Mouse (Mus musculus) spleen, embryonic (tissue): ENCODE results near the gene Slc24a3.

Source experiments
- CTCF ChIA-PET: fragments of 350-600 bp; sonication (Branson Sonifier 250); formaldehyde crosslinking; loops from one replicate; lab custom pipeline; 2022; lab: Charles Lee

The Slc24a3 gene

DNA sequence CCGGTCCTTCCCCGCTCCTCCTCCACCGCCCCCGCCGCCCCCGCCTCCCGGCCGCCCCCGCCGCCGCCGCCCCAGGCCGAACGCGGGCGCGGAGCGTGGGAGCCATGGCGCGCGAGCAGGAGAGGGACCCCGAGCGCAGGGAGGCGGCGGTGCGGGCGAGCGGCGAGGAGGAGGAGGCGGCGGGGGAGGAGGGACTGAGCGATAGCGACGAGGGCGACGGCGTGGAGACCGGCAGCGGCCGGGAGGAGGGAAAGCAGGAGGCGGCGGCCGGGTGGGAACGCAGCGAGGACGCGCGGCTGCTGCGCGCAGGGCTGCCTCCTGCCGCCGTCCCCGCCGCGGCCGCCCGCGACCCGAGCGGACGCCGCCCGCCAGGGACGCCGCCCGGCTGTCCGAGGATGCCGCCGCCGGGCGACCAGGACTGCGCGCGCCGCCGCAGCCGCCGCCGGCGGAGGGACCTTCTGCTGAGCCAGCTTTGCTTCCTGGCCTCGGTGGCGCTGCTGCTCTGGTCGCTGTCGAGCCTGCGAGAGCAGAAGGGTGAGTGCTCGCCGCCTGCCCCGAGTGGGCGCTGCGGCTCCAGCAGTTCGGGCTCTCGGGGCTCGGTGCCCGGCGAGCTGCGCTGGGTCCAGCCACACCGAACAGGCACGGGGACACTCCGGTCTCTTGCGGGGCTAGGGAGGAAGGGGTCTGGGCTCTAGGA is at the start of gene Slc24a3:
TSS of gene Slc24a3 (plus strand) at position 91 of the 697 bp plus-strand sequence.
- CTCF ChIA-PET = no interaction called here

DNA sequence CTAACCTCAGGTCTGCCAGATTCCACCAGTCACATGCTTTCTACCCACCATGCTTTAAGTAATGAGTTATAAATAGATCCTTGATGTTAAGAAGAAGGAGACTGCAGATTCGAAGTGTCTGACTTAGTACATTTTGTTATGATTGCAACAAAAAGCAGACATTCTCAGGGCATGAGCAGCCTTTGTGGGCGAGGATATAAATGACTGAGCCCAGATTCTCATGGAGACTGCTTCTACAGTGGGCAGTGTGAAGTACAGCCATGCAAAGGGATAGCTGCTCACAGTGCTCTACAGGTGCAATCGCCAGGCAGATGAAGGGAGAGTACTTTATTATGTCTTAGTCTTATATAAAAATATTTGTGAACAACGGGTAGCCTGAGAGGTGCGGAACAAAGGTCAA is 49.8 kb upstream of the Slc24a3 start:
- CTCF ChIA-PET = no interaction called here

DNA sequence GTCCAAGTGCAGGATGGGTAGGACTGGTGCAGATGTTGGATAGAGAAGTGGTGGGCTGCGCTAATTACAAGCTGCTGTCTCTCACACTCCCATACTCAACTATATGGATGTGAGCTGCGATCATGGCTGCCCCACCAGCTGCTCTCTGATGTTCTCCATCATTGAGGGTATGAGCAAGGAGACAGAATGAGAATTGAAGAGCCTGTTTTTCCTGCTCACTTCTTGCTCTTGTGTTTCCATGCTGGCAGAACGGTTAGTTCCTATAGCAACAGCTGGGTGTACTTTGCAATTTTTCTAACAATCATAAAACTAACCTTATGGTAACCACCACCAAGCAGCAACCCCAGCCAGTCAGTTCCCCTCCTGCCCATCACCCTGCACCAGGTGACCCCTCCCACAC is 39.8 kb upstream of the Slc24a3 start:
- CTCF ChIA-PET = no interaction called here

DNA sequence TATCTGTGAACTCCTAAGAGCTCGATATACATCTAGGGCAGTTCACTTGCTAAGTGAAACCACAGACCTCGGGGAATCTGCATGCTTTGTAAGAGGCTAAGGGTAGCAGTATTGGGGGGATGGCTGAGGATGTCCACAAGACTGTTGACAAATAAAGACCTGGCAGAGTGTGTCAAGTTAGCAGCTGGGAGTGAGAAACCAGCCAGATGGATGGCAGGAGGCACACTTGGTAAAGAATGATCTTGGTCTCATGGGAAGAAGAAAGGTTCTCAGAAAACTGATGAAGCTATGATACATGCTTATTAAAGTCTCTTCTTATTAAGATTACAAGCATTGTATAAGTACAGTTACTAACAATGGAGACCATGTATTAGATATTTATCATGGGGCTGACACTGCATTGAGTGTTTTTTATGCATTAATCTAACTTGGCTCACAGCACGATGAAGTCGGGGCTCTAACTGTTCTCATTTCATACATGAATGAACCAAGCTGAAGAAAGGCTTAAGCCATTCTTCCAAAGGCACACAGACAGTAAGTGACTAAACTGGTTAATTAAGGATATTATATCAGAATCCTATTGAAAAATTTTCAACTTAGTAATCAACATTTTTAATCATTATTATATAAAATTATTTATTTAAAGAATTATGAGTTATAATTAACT is 30.8 kb upstream of the Slc24a3 start:
- CTCF ChIA-PET = no interaction called here

DNA sequence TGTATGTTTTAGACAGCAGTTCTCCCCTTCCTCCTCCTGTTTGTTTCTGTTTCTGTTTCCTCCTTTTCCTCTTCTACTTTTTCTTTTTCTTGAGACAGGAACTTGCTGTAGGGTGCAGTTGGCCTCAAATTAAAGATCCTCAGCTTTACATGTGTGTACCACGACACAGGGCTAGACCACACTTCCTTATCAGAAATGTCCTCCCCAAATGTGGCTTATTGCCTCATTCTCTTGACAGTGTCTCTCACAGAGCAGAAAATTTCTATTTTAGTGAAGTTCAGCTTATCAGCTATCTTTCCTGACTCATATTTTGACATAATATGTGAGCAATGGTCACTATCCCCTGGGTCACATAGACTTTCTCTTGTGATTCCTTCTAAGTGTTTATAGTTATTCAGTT is 17.1 kb upstream of the Slc24a3 start:
- CTCF ChIA-PET = no interaction called here

DNA sequence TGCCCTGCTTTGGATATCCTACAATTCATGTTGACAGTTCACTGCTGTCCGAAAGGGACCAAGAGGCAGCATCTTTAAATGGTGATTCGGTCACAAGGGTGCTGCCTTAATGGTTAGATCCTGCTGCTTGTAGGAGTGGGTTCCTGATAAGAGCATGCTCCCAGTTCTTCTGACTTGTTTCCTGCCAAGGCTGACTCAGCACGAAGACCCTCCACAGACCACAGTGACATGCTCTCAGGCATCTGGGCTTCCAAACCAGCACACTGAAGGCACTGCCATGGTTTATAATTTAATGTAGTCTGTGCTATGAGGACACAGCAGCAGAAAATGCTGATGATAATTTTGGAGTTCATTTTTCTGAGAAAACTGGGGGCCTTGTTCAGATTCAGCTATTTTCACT is 16.7 kb upstream of the Slc24a3 start:
- CTCF ChIA-PET = no interaction called here

DNA sequence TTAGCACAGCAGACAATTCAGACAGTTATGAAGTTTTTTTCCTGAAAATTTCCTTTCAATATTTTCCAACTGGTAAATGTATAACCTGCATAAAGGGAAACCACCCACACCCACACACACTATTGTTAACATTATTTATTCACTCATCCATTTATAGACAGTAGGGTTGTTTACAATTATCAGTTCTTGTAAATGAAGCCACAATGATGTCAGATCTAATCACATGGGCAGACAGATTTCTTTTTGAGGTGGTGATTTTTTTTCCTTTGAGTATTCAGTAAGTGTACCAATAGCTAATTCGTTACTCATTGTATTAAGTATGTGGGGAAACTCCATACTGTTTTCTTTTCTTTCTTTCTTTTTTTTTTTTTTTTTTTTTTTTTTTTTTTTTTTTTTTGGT is 15.3 kb upstream of the Slc24a3 start:
- CTCF ChIA-PET = no interaction called here

DNA sequence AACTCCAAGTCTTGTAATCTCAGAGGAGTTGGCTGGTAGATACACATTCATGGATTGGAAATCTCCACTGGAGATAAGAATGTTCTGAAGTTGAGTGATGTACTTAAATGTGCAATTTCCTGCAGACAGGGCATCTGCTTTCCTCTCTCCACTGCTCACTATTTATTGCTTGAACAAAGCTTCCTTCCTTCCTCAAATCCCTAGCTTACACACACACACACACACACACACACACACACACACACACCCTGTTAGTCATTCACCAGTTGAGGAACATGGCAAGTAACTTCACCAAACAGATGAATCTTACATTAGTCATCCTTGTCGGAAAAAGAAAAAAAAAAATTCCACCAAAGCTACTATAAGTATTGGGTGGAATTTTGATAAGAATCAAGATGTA is 8.6 kb upstream of the Slc24a3 start:
- CTCF ChIA-PET = no interaction called here

DNA sequence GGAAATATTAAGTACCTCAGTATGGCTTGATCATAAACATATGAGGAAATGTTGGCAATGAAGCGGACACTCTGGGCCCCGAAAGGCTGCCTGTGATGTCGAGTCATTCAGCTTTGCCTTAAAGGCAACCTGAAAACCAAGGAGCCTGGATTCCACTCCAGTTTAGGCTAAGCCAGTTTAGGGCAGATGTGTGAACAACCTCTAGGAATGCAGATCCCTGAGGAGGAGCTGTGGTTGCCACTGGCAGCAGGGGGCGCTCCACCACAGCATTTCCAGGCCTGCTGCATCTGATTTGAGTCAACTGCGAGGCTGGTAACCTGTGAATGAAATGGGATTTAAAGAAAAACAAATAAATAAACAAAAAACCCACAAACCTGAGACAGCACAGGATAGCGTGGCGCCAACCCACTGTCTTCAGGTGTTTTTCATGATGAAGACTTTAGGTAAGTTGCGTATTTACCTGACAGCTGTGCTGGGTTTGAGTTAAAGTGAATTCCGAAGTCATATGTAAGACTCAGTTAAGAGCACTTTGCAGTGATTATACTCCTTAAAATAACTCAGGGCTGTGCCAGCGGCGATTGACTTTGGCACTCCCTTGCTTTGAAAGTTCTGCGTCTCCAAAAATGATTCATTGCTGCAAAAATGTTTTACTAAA is 6.4 kb upstream of the Slc24a3 start:
- CTCF ChIA-PET = no interaction called here

DNA sequence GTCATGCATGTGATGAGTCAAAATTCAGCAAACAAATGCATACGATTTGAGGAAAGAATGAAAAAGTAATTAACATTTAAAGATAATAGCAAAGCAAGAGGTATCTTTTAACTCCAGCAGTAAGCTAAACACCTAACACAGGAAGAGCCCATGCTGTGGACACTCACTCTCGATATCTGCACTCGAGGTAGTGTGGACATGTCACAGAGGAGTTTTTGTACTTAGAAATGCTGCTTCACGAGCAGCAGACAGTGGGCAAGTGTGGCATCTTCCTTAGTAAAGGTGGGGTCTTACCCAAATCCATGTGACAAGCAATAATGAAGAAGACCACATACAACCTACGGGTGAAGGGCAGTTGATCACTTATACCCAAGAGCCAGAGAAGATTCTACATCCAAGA is 3.5 kb upstream of the Slc24a3 start:
- CTCF ChIA-PET = no interaction called here

DNA sequence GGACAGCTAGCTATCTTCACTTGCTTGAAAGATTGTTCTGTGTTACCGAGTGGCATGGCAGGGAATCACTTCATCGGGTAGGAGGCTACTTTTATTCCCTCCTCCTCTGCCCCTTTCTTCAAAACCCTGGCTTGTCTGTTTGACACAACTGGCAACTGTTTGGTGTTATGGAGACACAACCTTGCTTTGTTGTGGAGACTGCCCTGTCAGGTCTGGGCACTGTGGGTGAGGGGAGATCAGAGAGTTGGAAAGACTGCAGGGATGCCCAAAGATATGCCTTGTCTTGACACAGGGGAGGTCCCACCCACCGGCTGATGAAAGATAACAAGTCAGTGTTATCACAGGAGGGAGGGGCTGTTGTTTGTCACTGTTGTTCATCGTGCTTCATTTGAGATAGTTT is 3.0 kb upstream of the Slc24a3 start:
- CTCF ChIA-PET = no interaction called here

DNA sequence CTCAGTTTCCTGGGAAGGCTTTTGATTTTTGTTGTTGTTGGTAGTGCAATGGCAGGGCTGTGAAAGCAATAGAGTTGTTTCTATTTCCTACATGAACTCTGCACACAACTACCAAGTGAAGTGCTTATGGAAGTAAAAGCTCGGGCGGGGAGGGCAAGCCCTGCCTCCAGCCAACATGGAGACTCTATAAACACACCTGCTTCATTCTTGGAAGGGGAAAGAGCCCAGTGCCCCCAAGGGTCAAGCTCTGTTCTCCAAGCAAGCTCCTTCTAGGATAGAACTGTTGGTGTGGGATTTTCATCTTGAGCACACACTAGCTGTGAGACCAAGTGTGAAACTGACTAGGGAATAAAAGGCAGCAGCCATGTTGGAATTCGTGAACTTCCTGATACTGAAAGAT is 2.5 kb upstream of the Slc24a3 start:
- CTCF ChIA-PET = no interaction called here

DNA sequence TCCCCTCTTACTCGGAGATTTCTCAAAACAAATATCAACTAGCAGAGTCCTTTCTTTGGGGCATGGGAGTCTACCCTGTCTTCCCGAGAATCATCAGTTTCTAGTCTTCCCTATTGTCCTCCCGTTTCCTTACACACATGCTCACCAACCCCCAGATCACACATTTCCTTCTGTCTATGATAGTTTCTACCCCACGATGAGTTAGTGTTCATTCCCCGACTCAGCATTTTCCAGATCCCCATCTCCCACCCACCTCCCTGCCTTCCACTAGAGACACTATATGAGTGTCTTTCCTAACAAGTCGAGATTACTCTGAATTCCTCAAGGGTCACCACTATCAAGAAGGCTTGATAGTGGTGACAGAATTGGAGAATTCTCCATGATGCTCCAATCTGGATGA is 1.7 kb upstream of the Slc24a3 start:
- CTCF ChIA-PET = no interaction called here

DNA sequence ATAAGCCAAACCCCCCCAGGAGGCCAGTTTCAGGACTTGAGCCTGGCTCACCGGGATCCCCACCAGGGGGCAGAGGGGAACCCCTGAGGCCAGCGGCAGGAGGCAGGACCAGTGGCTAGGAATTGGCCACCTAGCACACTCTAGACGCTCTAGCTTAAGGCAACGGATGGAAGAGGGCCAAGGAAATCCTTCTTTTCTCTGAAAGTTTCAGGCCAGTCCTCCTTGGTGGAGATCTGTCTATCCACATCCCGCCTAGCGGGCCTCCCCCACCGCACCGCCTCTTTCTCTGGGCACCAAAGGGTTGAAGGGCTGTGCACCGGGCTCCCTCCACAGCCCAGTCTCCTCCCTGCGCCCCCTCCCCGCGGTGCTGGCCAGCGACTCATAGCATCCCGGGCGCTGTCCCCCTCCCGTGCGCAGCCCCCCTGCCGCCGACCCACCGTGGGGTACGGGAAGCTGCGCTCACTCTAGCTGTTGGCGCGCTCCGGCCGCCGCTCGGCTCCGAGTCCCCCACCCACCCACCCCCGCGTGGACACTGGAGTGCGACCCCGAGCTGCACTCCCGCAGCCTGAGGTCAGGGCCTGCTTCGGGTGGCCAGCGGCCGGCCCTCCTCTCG is 397 bp upstream of the Slc24a3 start:
- CTCF ChIA-PET = no interaction called here

DNA sequence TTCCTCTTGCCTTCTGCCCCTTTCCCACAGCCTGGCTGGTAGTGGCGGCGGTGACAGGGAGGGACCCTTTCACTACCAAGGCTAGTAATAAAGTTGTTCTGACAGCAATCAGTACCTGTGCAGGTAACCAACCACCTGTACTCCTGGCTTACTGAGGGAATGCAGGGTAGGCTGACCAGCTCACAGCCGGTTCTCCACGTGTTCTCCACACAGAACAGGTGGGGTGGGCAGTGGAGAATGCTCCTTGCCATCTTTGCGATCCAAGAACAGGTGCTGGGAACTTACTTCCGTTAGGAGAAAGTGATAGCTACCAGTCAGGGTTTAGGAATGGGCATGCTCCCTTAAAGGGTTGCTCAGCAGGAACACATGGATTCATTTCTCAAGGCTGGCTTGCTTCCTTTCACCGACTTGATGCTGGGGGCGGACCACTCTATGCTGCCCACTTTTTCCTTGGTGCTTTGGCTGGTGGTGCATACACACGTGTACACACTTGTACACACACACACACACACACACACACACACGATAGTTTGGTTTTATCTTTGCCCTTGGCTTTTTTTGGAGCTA is 934 bp downstream of the Slc24a3 start:
- CTCF ChIA-PET = no interaction called here

DNA sequence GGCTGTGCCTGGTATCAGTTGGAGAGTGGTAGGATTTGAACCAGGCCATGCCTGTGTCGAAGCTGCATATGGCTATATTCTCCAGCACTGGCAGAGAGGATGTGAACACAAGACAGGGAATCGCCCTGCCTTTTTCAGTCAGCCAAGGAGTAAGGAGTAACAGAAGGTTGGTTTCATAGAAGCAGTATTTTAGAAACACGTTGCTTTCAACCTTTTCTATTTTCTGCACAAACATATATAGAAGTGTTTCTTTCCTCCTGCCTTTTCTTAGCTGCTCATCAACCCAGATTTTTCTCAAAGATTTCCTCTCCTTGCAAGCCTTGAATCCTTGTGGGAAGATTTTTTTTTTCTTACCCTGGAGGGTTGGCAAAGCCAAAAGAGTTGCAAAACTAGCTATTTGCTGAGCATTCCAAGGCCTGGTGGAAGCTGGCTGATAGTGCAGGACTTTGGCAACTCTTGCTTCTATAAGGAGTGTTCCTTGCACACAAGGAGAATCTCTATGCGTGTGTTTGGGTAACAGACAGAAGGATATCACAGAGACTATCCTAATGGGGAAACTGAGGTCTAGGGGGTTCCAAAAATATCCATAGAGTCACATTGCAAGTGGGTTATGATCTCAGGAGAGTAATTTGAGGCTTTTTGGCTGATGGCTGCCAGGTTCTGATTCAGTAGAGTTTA is 5.6 kb downstream of the Slc24a3 start:
- CTCF ChIA-PET = no interaction called here

DNA sequence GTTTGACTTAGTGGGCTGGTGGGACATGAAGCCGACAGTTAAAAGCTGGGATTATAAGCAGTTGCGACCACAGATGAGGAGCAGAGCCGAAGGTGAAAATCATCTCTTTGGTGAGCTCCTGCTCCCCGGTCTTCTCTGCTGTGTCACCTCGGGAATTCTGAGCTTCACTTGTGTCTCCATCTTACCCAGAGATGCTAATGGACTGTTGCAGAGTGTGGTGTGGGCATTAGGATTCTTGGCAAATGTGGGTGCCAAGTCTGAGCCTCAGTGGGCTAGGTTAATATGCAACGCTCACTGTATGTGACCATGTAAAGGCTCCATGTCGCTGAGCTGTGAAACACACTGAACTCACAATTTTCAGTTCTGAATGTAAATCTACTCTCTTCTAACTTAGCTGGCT is 7.5 kb downstream of the Slc24a3 start:
- CTCF ChIA-PET = no interaction called here

DNA sequence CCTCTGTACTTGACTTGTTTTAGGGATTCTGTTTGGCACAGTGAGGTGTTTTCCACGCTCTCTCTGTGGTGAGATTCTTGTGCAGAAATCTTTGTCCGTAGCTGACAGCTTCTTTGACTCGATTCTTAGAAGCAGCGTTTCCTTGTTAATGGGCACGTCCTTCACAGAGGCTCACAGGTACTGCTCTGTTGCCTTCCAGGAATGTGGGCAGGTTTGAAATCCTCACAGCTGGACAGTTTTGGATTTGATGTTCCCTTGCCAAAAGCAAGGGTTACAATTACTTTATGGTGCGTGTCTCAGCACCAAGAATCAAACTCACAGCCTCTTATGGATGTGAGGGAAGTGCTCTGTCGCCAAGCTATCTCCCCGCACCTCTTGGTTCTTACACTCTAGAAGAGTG is 14.9 kb downstream of the Slc24a3 start:
- CTCF ChIA-PET = no interaction called here

DNA sequence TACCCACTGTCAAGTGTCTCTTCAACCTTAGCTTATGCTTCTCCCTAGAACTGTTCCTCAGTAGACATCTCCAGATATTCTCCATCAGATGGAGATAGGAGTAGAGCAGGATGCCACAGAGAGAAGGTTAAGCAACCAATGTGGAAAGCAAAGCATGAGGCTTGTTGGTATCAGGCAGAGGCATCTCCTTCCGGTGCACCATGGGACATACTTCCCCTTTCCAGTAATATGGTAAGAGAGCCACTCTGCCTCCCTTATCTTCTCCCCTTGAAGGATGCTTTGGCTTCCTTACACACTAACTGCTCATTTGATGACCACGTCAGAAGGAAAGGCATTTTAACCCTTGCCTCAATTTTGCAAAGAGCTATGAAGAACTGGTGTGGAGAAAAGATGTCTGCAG is 21.3 kb downstream of the Slc24a3 start:
- CTCF ChIA-PET = no interaction called here

DNA sequence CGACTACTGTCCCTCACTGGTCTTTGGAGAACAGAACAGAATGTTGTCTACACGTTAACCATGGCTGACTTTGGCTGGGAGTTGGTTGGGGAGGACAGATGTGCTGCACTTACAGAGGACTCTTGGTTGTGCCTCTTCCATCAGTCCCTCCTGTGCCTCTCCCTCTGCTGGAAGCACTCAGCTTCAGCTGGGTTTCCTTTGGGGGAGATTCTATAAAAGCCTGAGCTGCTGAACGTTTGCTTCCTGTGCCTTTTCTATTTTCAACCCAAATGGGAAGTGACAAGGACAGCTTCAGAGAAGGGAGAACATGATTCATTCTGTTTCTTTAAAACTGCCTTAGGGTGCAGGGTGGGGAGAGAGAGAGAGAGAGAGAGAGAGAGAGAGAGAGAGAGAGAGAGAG is 28.5 kb downstream of the Slc24a3 start:
- CTCF ChIA-PET = interaction anchor here (0.7 kb wide), 1 partner anchor 93 kb away, joined by 5 read pairs; no protein-coding TSS in a partner anchor

DNA sequence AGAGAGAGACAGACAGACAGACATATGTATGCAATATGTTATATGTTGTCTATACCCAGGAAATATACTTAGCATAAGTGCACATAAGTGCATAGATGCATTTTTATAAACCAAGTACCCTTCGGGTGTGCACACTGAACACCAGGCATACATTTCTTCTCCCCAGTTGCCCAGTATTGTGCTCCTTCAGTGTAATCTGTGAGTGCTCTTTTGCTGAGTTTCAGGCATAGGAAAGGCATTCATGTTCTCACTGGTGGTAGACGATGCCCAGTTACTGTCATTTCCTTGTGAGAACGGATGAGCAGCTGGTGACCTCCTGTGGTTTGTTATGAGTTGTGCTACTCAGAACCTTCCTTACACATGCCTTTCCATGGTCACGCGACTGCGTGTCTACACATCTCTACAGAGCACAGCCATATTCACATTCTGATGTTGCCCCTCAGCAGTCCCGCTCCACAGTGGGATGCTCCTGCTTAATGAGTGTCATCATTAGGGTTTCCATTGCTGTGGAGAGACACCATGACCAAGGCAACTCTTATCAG is 29.0 kb downstream of the Slc24a3 start:
- CTCF ChIA-PET = no interaction called here

DNA sequence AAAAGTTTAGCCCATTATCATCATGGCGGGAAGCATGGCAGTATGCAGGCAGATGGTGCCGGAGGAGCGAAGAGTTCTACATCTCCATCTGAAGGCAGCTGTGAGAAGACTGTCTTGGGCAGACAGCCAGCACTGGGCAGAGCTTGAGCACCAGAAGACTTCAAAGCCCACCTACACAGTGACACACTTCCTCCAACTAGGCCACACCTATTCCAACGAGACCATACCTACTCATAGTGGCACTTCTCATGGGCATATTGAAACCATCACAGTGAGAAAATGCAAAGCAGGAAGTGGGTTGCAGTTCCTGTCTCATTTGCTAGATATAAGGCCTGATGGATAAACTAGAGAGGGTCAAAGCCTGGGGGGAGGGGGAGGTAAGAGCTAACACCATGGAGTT is 29.5 kb downstream of the Slc24a3 start:
- CTCF ChIA-PET = no interaction called here
